Mouse (Mus musculus) midbrain, embryonic 10.5 days (tissue): ENCODE measurements around the gene Taar7d. TPM values are rescaled to one million over a fixed set of nuclear protein-coding genes. Genes with fewer than 3 reads are reported as not detected.
"Not testable (repeated sequence)": the region's sequence is repeated elsewhere in the genome, so short reads cannot be mapped to it uniquely, and the experiment has no call there.

Source experiments
- DNase-seq: peaks from one replicate; pipeline ENCODE4 v3.0.0-alpha.2; 2017; ENCODE audit warnings: low spot score
- H3K27ac ChIP-seq: fragments of 300-500 bp; sonication (generic); replicated peaks from 2 replicates; pipeline ENCODE4 v1.5.1; 2016; ENCODE audit warnings: mild to moderate bottlenecking
- H3K27me3 ChIP-seq: fragments of 300-500 bp; sonication (generic); 2 replicates; pipeline ENCODE4 v1.6.1; 2016; ENCODE audit warnings: low read depth, mild to moderate bottlenecking; ENCODE audit not compliant: poor library complexity, severe bottlenecking
- H3K36me3 ChIP-seq: fragments of 300-500 bp; sonication (generic); 2 replicates; pipeline ENCODE4 v1.6.1; 2016; ENCODE audit warnings: mild to moderate bottlenecking, moderate library complexity
- H3K4me1 ChIP-seq: fragments of 300-500 bp; sonication (generic); 2 replicates; pipeline ENCODE4 v1.6.1; 2016
- H3K4me3 ChIP-seq: fragments of 300-500 bp; sonication (generic); 2 replicates; pipeline ENCODE4 v1.5.1; 2016; ENCODE audit warnings: mild to moderate bottlenecking, moderate library complexity
- H3K9me3 ChIP-seq: fragments of 300-500 bp; sonication (generic); replicated peaks from 2 replicates; pipeline ENCODE4 v1.6.1; 2016; ENCODE audit warnings: mild to moderate bottlenecking
- WGBS: fragments of 180-500 bp; shearing (Covaris S2); methylation state at CpG from one replicate; pipeline ENCODE4 v1.1.7; 2016; 5-methylcytosine and 5-hydroxymethylcytosine counted together
- polyA plus RNA-seq: library from polyadenylated mRNA; unstranded; fragments of >200 nt; fragmentation: Nextera tagmentation; extraction: Ambion mirVana; gene quantifications from 2 replicates; pipeline ENCODE4 v1.2.1, GENCODE M21; 2016

Taar7d gene
- polyA plus RNA-seq, 1 experiment from 2014 or later = not detected

- Histone ChIP-seq H3K4me3 (no peak within 1 kb of the TSS), H3K4me1 (no peaks in the 10 kb centered on the region), H3K27me3 (no peaks in the 10 kb centered on the region), H3K9me3 (no peaks in the 10 kb centered on the region), H3K36me3 (no peaks in the 10 kb centered on the region), H3K27ac (no peak within 1 kb of the TSS)
- no peak for DNase-seq
These were observed 22.2 kb downstream of the Taar7d start, which contains the start of gene Taar7f for GRCm38 (mm10) chr10:24049210-24049609. Gene Taar7f, plus strand, starts transcription at chr10:24049510.

GRCm38 (mm10) chr10:24052039-24052438 lies 25.0 kb downstream of the Taar7d start:
- 70% methylated on average over 5 of the region's 5 CpGs for WGBS
- no peaks in the 10 kb centered on the region for H3K27me3 ChIP-seq
- H3K36me3 ChIP-seq = no peaks in the 10 kb centered on the region
- no peak for DNase-seq
- H3K9me3 ChIP-seq = no peaks in the 10 kb centered on the region
- no peak overlapping the region for H3K4me3 ChIP-seq
- no peaks in the 10 kb centered on the region for H3K4me1 ChIP-seq
- H3K27ac ChIP-seq = no peak overlapping the region

GRCm38 (mm10) chr10:24058986-24059385 lies 32.0 kb downstream of the Taar7d start:
- Histone ChIP-seq H3K4me3 (no peak overlapping the region), H3K27me3 (no peaks in the 10 kb centered on the region), H3K27ac (no peak overlapping the region), H3K4me1 (no peaks in the 10 kb centered on the region), H3K36me3 (no peaks in the 10 kb centered on the region), H3K9me3 (no peaks in the 10 kb centered on the region; the same call in 1 of the 2 replicates)
- 94% methylated on average over 3 of the region's 3 CpGs for WGBS
- no peak for DNase-seq

- WGBS = 73% methylated on average over 2 of the region's 2 CpGs
- DNase-seq, H3K27ac ChIP-seq, H3K4me1 ChIP-seq, H3K36me3 ChIP-seq, H3K9me3 ChIP-seq, H3K4me3 ChIP-seq, H3K27me3 ChIP-seq: not testable (repeated sequence)
These were observed 47.7 kb downstream of the Taar7d start for GRCm38 (mm10) chr10:24074751-24075150.

GRCm38 (mm10) chr10:24076200-24076599 lies 49.2 kb downstream of the Taar7d start, which contains the start of gene Taar8a:
Gene Taar8a, plus strand, starts transcription at chr10:24076500.
- not testable (repeated sequence) for DNase-seq, H3K27me3 ChIP-seq, H3K4me3 ChIP-seq, H3K36me3 ChIP-seq, H3K27ac ChIP-seq, H3K9me3 ChIP-seq, H3K4me1 ChIP-seq
- WGBS = 86% methylated on average over 2 of the region's 4 CpGs

Other genes with a start within 250 kb of the Taar7d start
- 112 and 145 TPM in 2 replicates for gene Rps12, start 239.9 kb upstream of the Taar7d start, polyA plus RNA-seq
- gene Slc18b1, start 230.2 kb upstream of the Taar7d start, polyA plus RNA-seq = 10.4 and 12.2 TPM in 2 replicates
- not detected in 2 replicates for gene Vnn3, start 175.8 kb upstream of the Taar7d start, polyA plus RNA-seq
- 2.2 and 3.5 TPM in 2 replicates for gene Vnn1, start 132.5 kb upstream of the Taar7d start, polyA plus RNA-seq
- not detected in 2 replicates for gene Taar1, start 106.9 kb upstream of the Taar7d start, polyA plus RNA-seq
- gene Taar2, start 88.7 kb upstream of the Taar7d start, polyA plus RNA-seq = not detected in 2 replicates
- not detected in 2 replicates for gene Taar3, start 77.7 kb upstream of the Taar7d start, polyA plus RNA-seq
- gene Taar4, start 66.7 kb upstream of the Taar7d start, polyA plus RNA-seq = not detected in 2 replicates
- gene Taar5, start 56.5 kb upstream of the Taar7d start, polyA plus RNA-seq = not detected in 2 replicates
- gene Taar6, start 41.6 kb upstream of the Taar7d start, polyA plus RNA-seq = not detected in 2 replicates
- gene Taar7a, start 33.7 kb upstream of the Taar7d start, polyA plus RNA-seq = not detected in 2 replicates
- gene Taar7b, start 27.3 kb upstream of the Taar7d start, polyA plus RNA-seq = not detected in 2 replicates
- not detected in 2 replicates for gene Taar7e, start 10.4 kb downstream of the Taar7d start, polyA plus RNA-seq
- not detected in 2 replicates for gene Taar7f, start 22.3 kb downstream of the Taar7d start, polyA plus RNA-seq
- gene Taar8a, start 49.3 kb downstream of the Taar7d start, polyA plus RNA-seq = not detected in 2 replicates
- not detected in 2 replicates for gene Taar8b, start 65.1 kb downstream of the Taar7d start, polyA plus RNA-seq
- gene Taar8c, start 74.7 kb downstream of the Taar7d start, polyA plus RNA-seq = not detected in 2 replicates
- gene Taar9, start 82.3 kb downstream of the Taar7d start, polyA plus RNA-seq = 0.11 TPM in 1 of 2 replicates, not detected in the other
- 52.7 and 72.1 TPM in 2 replicates for gene Stx7, start 122.1 kb downstream of the Taar7d start, polyA plus RNA-seq
- gene Moxd1, start 196.3 kb downstream of the Taar7d start, polyA plus RNA-seq = 3.7 and 5.5 TPM in 2 replicates